Mouse (Mus musculus): ENCODE data around the gene U2af1. TPM values are rescaled to one million over a fixed set of nuclear protein-coding genes. Genes with fewer than 3 reads are reported as not detected.

Gene U2af1
- total and polyA plus RNA-seq, 3 experiments: 104 to 261 (median 130) TPM

DNA sequence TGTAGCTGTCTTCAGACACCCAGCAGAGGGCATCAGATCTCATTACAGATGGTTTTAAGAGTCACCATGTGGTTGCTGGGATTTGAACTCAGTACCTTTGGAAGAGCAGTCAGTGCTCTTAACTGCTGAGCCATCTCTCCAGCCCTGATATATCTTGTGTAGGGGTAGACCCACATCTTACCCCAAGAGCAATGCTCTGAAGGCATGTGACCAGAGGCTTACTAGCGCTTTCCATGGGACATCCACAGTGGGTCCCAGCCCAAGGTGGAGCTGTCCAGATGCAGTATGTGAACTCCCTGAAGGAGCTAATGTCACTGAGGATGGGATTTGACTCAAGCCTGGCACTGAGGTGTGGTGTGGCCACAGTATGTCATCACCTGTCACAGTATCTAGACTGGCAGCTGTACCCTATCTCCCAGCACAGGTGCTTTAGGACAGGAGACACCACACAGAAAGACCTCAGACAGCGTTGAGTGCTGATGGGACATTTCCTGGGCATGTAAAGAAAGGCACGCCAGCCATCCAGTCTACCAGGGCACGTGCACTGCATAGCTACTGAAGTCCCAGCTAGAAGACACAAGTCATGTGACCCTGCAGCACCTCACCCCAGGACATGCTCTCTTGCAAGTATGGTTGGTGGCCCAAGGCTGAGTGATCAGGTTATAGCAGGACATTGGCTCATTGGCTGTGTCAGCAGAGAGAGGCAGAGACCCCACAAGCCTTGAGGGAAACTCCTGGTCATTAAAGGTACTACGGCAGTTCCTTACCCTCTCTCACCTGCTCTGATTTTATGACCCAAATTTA is 12.3 kb downstream of the U2af1 start:
- ATAC-seq (ENCODE audit: extremely low read depth, insufficient number of reproducible peaks, low FRiP score, poor library complexity, severe bottlenecking) (no peak), DNase-seq (ENCODE audit: low spot score) (no peak)
- TF ChIP-seq TAL1 (conservative IDR thresholded peaks at IDR 0.05; ENCODE audit: low read depth, low read length) (no peak), POLR2AphosphoS5 (IDR thresholded peaks at IDR 0.05; ENCODE audit: insufficient replicate concordance, low read depth, low read length) (peak; percentile 86; the same call in 1 of the 2 replicates)
- Histone ChIP-seq H3K9me3 (replicated peaks) (no peaks in the 10 kb centered on the region), H3K4me3 (ENCODE audit: low read depth, low read length) (no peak overlapping the region), H3K36me3 (replicated peaks) (peaks cover 54% of the 10 kb centered on the region), H3K4me1 (ENCODE audit: insufficient read depth, low read depth, low read length) (peaks cover 18% of the 10 kb centered on the region), H3K27me3 (ENCODE audit: insufficient read depth, low read length) (0 out of 2 replicates have a peak, but pooled peaks cover 6% of the 10 kb centered on the region)

- H3K27me3 ChIP-seq (ENCODE audit: insufficient read depth, low read length): peaks cover 12% of the 10 kb centered on the region
- H3K4me1 ChIP-seq (ENCODE audit: insufficient read depth, low read depth, low read length): peaks cover 5% of the 10 kb centered on the region; the same call in 1 of the 2 replicates
- ATAC-seq (ENCODE audit: extremely low read depth, insufficient number of reproducible peaks, low FRiP score, poor library complexity, severe bottlenecking) (no peak), DNase-seq (ENCODE audit: low spot score) (no peak)
- peaks cover 19% of the 10 kb centered on the region for H3K36me3 ChIP-seq (replicated peaks)
- no peaks in the 10 kb centered on the region for H3K9me3 ChIP-seq (replicated peaks)
- TF ChIP-seq CTCF (IDR thresholded peaks at IDR 0.05; ENCODE audit: low read depth, low read length) (no peak), GATA1 (IDR thresholded peaks at IDR 0.05; ENCODE audit: borderline replicate concordance, low read length) (no peak), GATA2 (IDR thresholded peaks at IDR 0.05; ENCODE audit: borderline replicate concordance, low read depth, low read length) (no peak), TAL1 (conservative IDR thresholded peaks at IDR 0.05; ENCODE audit: low read depth, low read length) (no peak), POLR2AphosphoS5 (IDR thresholded peaks at IDR 0.05; ENCODE audit: insufficient replicate concordance, low read depth, low read length) (no peak)
- no peak overlapping the region for H3K4me3 ChIP-seq (ENCODE audit: low read depth, low read length)
Measured at GRCm38 (mm10) chr17:31642913-31643312, 15.8 kb downstream of the U2af1 start.

GRCm38 (mm10) chr17:31642331-31642730 is 16.4 kb downstream of the U2af1 start:
- Histone ChIP-seq H3K9me3 (replicated peaks) (no peaks in the 10 kb centered on the region), H3K4me1 (ENCODE audit: insufficient read depth, low read depth, low read length) (peaks cover 5% of the 10 kb centered on the region; the same call in 1 of the 2 replicates), H3K36me3 (replicated peaks) (peaks cover 13% of the 10 kb centered on the region), H3K4me3 (ENCODE audit: low read depth, low read length) (no peak overlapping the region), H3K27me3 (ENCODE audit: insufficient read depth, low read length) (peaks cover 18% of the 10 kb centered on the region)
- no peak for ATAC-seq (ENCODE audit: extremely low read depth, insufficient number of reproducible peaks, low FRiP score, poor library complexity, severe bottlenecking)
- TF ChIP-seq TAL1 (conservative IDR thresholded peaks at IDR 0.05; ENCODE audit: low read depth, low read length) (no peak), GATA1 (IDR thresholded peaks at IDR 0.05; ENCODE audit: borderline replicate concordance, low read length) (no peak), GATA2 (IDR thresholded peaks at IDR 0.05; ENCODE audit: borderline replicate concordance, low read depth, low read length) (no peak), POLR2AphosphoS5 (IDR thresholded peaks at IDR 0.05; ENCODE audit: insufficient replicate concordance, low read depth, low read length) (no peak), CTCF (IDR thresholded peaks at IDR 0.05; ENCODE audit: low read depth, low read length) (no peak)
- no peak for DNase-seq (ENCODE audit: low spot score)

DNA sequence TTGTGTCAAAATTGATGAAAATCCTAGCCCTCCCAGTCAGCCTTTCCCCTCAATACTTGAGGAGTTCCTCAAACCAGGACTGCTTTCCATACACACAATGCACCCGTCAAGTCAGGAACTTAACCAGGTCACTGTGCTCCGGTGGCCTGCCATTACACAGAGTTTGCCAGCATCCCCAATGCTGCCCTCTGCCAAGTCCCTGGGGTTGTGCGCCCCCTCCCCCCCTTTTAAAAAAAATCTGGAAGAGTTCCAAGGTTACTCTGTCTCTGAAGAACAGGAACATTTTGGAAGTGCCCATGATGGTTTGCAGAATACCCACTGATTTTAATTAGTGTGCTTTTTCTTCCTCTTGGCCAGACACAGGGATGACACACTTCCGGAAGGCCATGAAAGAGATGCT is 19.0 kb downstream of the U2af1 start:
- TF ChIP-seq TAL1 (conservative IDR thresholded peaks at IDR 0.05; ENCODE audit: low read depth, low read length) (no peak), GATA2 (IDR thresholded peaks at IDR 0.05; ENCODE audit: borderline replicate concordance, low read depth, low read length) (no peak), POLR2AphosphoS5 (IDR thresholded peaks at IDR 0.05; ENCODE audit: insufficient replicate concordance, low read depth, low read length) (no peak), CTCF (IDR thresholded peaks at IDR 0.05; ENCODE audit: low read depth, low read length) (no peak), GATA1 (IDR thresholded peaks at IDR 0.05; ENCODE audit: borderline replicate concordance, low read length) (no peak)
- DNase-seq (ENCODE audit: low spot score) (no peak), ATAC-seq (ENCODE audit: extremely low read depth, insufficient number of reproducible peaks, low FRiP score, poor library complexity, severe bottlenecking) (no peak)
- peaks cover 3% of the 10 kb centered on the region; the same call in 1 of the 2 replicates for H3K4me1 ChIP-seq (ENCODE audit: insufficient read depth, low read depth, low read length)
- no peaks in the 10 kb centered on the region for H3K36me3 ChIP-seq (replicated peaks)
- no peaks in the 10 kb centered on the region for H3K9me3 ChIP-seq (replicated peaks)
- H3K27me3 ChIP-seq (ENCODE audit: insufficient read depth, low read length): peaks cover 34% of the 10 kb centered on the region
- no peak overlapping the region for H3K4me3 ChIP-seq (ENCODE audit: low read depth, low read length)

- H3K4me3 ChIP-seq (ENCODE audit: low read depth, low read length): no peak overlapping the region
- DNase-seq (ENCODE audit: low spot score) (no peak), ATAC-seq (ENCODE audit: extremely low read depth, insufficient number of reproducible peaks, low FRiP score, poor library complexity, severe bottlenecking) (no peak)
- H3K36me3 ChIP-seq (replicated peaks): no peaks in the 10 kb centered on the region
- TF ChIP-seq TAL1 (conservative IDR thresholded peaks at IDR 0.05; ENCODE audit: low read depth, low read length): no peak
- no peak for TF ChIP-seq CTCF (IDR thresholded peaks at IDR 0.05; ENCODE audit: low read depth, low read length)
- TF ChIP-seq GATA1 (IDR thresholded peaks at IDR 0.05; ENCODE audit: borderline replicate concordance, low read length): no peak
- TF ChIP-seq GATA2 (IDR thresholded peaks at IDR 0.05; ENCODE audit: borderline replicate concordance, low read depth, low read length): no peak
- no peak for TF ChIP-seq POLR2AphosphoS5 (IDR thresholded peaks at IDR 0.05; ENCODE audit: insufficient replicate concordance, low read depth, low read length)
- no peaks in the 10 kb centered on the region for H3K9me3 ChIP-seq (replicated peaks)
- peaks cover 34% of the 10 kb centered on the region for H3K27me3 ChIP-seq (ENCODE audit: insufficient read depth, low read length)
- H3K4me1 ChIP-seq (ENCODE audit: insufficient read depth, low read depth, low read length): peaks cover 3% of the 10 kb centered on the region; the same call in 1 of the 2 replicates
Measured at GRCm38 (mm10) chr17:31637866-31638570, 20.7 kb downstream of the U2af1 start.
